Comparison of ENCODE assay signal across 15 mouse cellular contexts in genomic region chr7:82338121-82338520, GRCm38 (mm10). TPM values are rescaled to one million over a fixed set of nuclear protein-coding genes. Genes with fewer than 3 reads are reported as not detected.
"Had no signal": no experiment of that assay in that cellular context is flagged by ENCODE, and none has a peak within 500 bp of the region (broad histone marks: within the 10 kb centered on the region; RNA-seq: fewer than 3 reads in every experiment).

No protein-coding gene starts in this region.

- ATAC-seq: midbrain, embryonic 16.5 days had no signal

- H3K9ac ChIP-seq: kidney, embryonic 15.5 days; liver, embryonic 14.5 days; midbrain, embryonic 12.5 days; neural tube, embryonic 13.5 days had no signal

- H3K4me2 ChIP-seq: kidney, embryonic 15.5 days; midbrain, embryonic 12.5 days; neural tube, embryonic 13.5 days had no signal

- H3K9me3 ChIP-seq: kidney, embryonic 15.5 days; midbrain, embryonic 12.5 days; neural tube, embryonic 13.5 days had no signal

- DNase-seq: kidney, adult 18-20 months; kidney, postnatal 14 days; lung, adult 18-20 months; right cerebral cortex, adult 18-20 months; right cerebral cortex, postnatal 4 days; spleen, adult 18-20 months; thymus, adult 2 months; thymus, postnatal 25 days had no signal

- H3K36me3 ChIP-seq: kidney, embryonic 15.5 days; midbrain, embryonic 12.5 days; neural tube, embryonic 13.5 days had no signal

- H3K27ac ChIP-seq: kidney, embryonic 15.5 days; left cerebral cortex, adult 2 months; liver, embryonic 14.5 days; midbrain, embryonic 12.5 days; neural tube, embryonic 13.5 days had no signal

- H3K4me3 ChIP-seq: kidney, embryonic 15.5 days; left cerebral cortex, adult 2 months; midbrain, embryonic 12.5 days; neural tube, embryonic 13.5 days had no signal

RNA-seq across cellular contexts. Expression of gene Adamtsl3, which starts 2.6 kb away (rescaled TPM):
- total RNA-seq: megakaryocyte-erythroid progenitor cell, adult 5-6 weeks had no signal
